Mouse (Mus musculus): ENCODE data around the gene Mrps10.

- TF ChIP-seq GATA1 (IDR thresholded peaks at IDR 0.05; ENCODE audit: borderline replicate concordance, low read length) = no peak
- no peak for TF ChIP-seq FLI1 (IDR thresholded peaks at IDR 0.05; ENCODE audit: low read length)
These were observed 16.5 kb downstream of the Mrps10 start, which contains the start of gene Guca1b for GRCm38 (mm10) chr17:47385145-47385544.
